Mouse (Mus musculus): ENCODE data around the gene Rab39. TPM values are rescaled to one million over a fixed set of nuclear protein-coding genes. Genes with fewer than 3 reads are reported as not detected.

Rab39 gene
- total and polyA plus RNA-seq, 2 experiments from 2014 or later: 0.83 to 2.5 TPM

GRCm38 (mm10) chr9:53676921-53677320 lies 29.1 kb downstream of the Rab39 start:
- no peak overlapping the region for H3K27ac ChIP-seq (ENCODE audit: low read depth, low read length)
- WGBS: 69% methylated on average over 4 of the region's 4 CpGs
- ATAC-seq (ENCODE audit: low FRiP score) (no peak), DNase-seq (ENCODE audit: low spot score) (no peak)
- H3K4me2 ChIP-seq (ENCODE audit: low read depth, low read length, poor library complexity, severe bottlenecking): no peak overlapping the region
- H3K27me3 ChIP-seq (ENCODE audit: insufficient read depth, low read length): no peaks in the 10 kb centered on the region
- no peak overlapping the region for H3K9ac ChIP-seq (replicated peaks; ENCODE audit: low read length, poor library complexity, severe bottlenecking)
- no peaks in the 10 kb centered on the region for H3K36me3 ChIP-seq (ENCODE audit: insufficient read depth, low read length)
- no peaks in the 10 kb centered on the region for H3K4me1 ChIP-seq (ENCODE audit: insufficient read depth, low read length)
- TF ChIP-seq CTCF (IDR thresholded peaks at IDR 0.05): no peak
- H3K4me3 ChIP-seq (ENCODE audit: low read depth, low read length): no peak overlapping the region
- no peaks in the 10 kb centered on the region for H3K9me3 ChIP-seq (ENCODE audit: low read length)

- ATAC-seq (ENCODE audit: low FRiP score): no peak
- TF ChIP-seq CTCF (IDR thresholded peaks at IDR 0.05): peak; percentile 70
- no peaks in the 10 kb centered on the region for H3K36me3 ChIP-seq (ENCODE audit: insufficient read depth, low read length)
Observed at GRCm38 (mm10) chr9:53673571-53673970, 32.5 kb downstream of the Rab39 start.

DNA sequence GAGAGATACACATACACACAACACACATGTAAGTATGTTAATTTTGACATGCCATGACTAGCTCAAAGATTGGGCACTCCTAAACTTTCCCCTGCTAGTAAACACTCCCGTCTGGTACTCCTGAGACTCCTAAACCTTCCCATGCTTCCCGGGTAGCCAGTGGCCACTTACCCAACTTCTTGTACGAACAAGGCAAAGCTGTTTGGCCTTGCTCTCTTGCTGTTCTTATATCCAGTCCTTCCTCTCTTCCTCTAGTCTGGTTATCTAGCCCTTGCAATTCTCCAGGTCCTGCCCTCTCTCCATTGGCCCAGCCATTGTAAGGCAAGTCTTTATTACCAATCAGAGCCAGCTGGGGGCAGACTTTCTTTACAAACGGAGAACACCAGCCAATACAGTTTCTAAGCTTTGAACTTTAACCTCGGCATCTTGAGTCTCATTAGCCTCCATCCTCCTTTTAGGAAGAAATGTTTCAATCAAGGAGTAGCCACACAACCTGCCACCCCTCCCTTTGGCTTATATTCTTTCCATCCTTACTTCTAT lies 36.3 kb downstream of the Rab39 start, which contains the start of gene Cul5:
TSS of gene Cul5 (minus strand) at position 335 of the 540 bp plus-strand sequence.
- ATAC-seq (ENCODE audit: low FRiP score) (no peak), DNase-seq (ENCODE audit: low spot score) (peak; percentile 49)
- WGBS: 58% methylated on average over 5 of the region's 5 CpGs
- peaks cover 8% of the 10 kb centered on the region; the same call in 1 of the 2 replicates for H3K4me1 ChIP-seq (ENCODE audit: insufficient read depth, low read length)
- peak; percentile 53 for TF ChIP-seq CTCF (IDR thresholded peaks at IDR 0.05)
- H3K4me2 ChIP-seq (ENCODE audit: low read depth, low read length, poor library complexity, severe bottlenecking): no peak within 1 kb of the TSS
- H3K36me3 ChIP-seq (ENCODE audit: insufficient read depth, low read length): no peaks in the 10 kb centered on the region
- no peaks in the 10 kb centered on the region for H3K27me3 ChIP-seq (ENCODE audit: insufficient read depth, low read length)
- no peak within 1 kb of the TSS for H3K4me3 ChIP-seq (ENCODE audit: low read depth, low read length)
- H3K27ac ChIP-seq (ENCODE audit: low read depth, low read length): no peak within 1 kb of the TSS
- H3K9me3 ChIP-seq (ENCODE audit: low read length): no peaks in the 10 kb centered on the region
- H3K9ac ChIP-seq (replicated peaks; ENCODE audit: low read length, poor library complexity, severe bottlenecking): no peak within 1 kb of the TSS

More at GRCm38 (mm10) chr9:53673571-53673970, 32.5 kb downstream of the Rab39 start:
- Histone ChIP-seq H3K4me3 (ENCODE audit: low read depth, low read length) (no peak overlapping the region), H3K27me3 (ENCODE audit: insufficient read depth, low read length) (no peaks in the 10 kb centered on the region), H3K9me3 (ENCODE audit: low read length) (no peaks in the 10 kb centered on the region), H3K9ac (replicated peaks; ENCODE audit: low read length, poor library complexity, severe bottlenecking) (no peak overlapping the region), H3K4me1 (ENCODE audit: insufficient read depth, low read length) (no peaks in the 10 kb centered on the region), H3K27ac (ENCODE audit: low read depth, low read length) (no peak overlapping the region), H3K4me2 (ENCODE audit: low read depth, low read length, poor library complexity, severe bottlenecking) (no peak overlapping the region)
- WGBS: 24% methylated on average over 3 of the region's 3 CpGs
- DNase-seq (ENCODE audit: low spot score): peak; percentile 56

GRCm38 (mm10) chr9:53667020-53667669 lies 38.9 kb downstream of the Rab39 start:
- peaks cover 8% of the 10 kb centered on the region; the same call in 1 of the 2 replicates for H3K4me1 ChIP-seq (ENCODE audit: insufficient read depth, low read length)
- WGBS: 1% methylated on average over 66 of the region's 74 CpGs
- peak overlapping the region; percentile 96 for H3K4me3 ChIP-seq (ENCODE audit: low read depth, low read length)
- ATAC-seq (ENCODE audit: low FRiP score): peak; percentile 97
- peak; percentile 89 for DNase-seq (ENCODE audit: low spot score)
- peak overlapping the region; percentile 86 for H3K4me2 ChIP-seq (ENCODE audit: low read depth, low read length, poor library complexity, severe bottlenecking)
- H3K27ac ChIP-seq (ENCODE audit: low read depth, low read length): peak overlapping the region; percentile 99
- peak overlapping the region; percentile 100 for H3K9ac ChIP-seq (replicated peaks; ENCODE audit: low read length, poor library complexity, severe bottlenecking)
- peak; percentile 90 for TF ChIP-seq CTCF (IDR thresholded peaks at IDR 0.05)
- no peaks in the 10 kb centered on the region for H3K9me3 ChIP-seq (ENCODE audit: low read length)
- H3K36me3 ChIP-seq (ENCODE audit: insufficient read depth, low read length): no peaks in the 10 kb centered on the region
- no peaks in the 10 kb centered on the region for H3K27me3 ChIP-seq (ENCODE audit: insufficient read depth, low read length)

DNA sequence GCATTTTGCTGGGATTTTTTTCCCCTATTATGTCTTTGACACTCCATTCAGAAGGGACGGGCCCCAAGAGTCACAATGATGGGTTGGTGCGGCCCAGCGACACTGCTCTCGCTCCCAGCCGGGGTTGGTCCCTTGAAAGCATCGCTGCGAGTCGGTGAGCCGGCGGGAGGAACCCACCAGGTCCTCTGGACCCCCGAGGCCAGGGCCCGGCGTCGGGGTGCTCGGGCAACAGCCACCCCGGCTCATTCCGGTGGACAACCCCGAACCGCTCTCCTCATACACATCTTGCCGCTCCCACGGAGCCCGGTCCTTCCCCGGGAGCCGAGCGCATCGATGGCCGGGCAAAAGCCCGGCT lies 39.4 kb downstream of the Rab39 start:
- TF ChIP-seq CTCF (IDR thresholded peaks at IDR 0.05): no peak
- ATAC-seq (ENCODE audit: low FRiP score): peak; percentile 52; the same call in 1 of the 2 replicates
- H3K27me3 ChIP-seq (ENCODE audit: insufficient read depth, low read length): no peaks in the 10 kb centered on the region
- whole genome bisulfite sequencing: under 1% methylated on average over 24 of the region's 28 CpGs
- peak overlapping the region; percentile 100 for H3K9ac ChIP-seq (replicated peaks; ENCODE audit: low read length, poor library complexity, severe bottlenecking)
- H3K4me1 ChIP-seq (ENCODE audit: insufficient read depth, low read length): peaks cover 8% of the 10 kb centered on the region; the same call in 1 of the 2 replicates
- H3K36me3 ChIP-seq (ENCODE audit: insufficient read depth, low read length): no peaks in the 10 kb centered on the region
- no peaks in the 10 kb centered on the region for H3K9me3 ChIP-seq (ENCODE audit: low read length)
- H3K4me3 ChIP-seq (ENCODE audit: low read depth, low read length): peak overlapping the region; percentile 96
- DNase-seq (ENCODE audit: low spot score): no peak
- H3K4me2 ChIP-seq (ENCODE audit: low read depth, low read length, poor library complexity, severe bottlenecking): peak overlapping the region; percentile 86
- H3K27ac ChIP-seq (ENCODE audit: low read depth, low read length): peak overlapping the region; percentile 99

- TF ChIP-seq CTCF (IDR thresholded peaks at IDR 0.05): no peak
- no peak overlapping the region for H3K9ac ChIP-seq (replicated peaks; ENCODE audit: low read length, poor library complexity, severe bottlenecking)
- DNase-seq (ENCODE audit: low spot score): no peak
- H3K36me3 ChIP-seq (ENCODE audit: insufficient read depth, low read length): no peaks in the 10 kb centered on the region
- H3K9me3 ChIP-seq (ENCODE audit: low read length): no peaks in the 10 kb centered on the region
- 0 out of 2 replicates have a peak overlapping the region, but pooled peaks have one; percentile 96 for H3K4me3 ChIP-seq (ENCODE audit: low read depth, low read length)
- no peaks in the 10 kb centered on the region for H3K27me3 ChIP-seq (ENCODE audit: insufficient read depth, low read length)
- H3K4me1 ChIP-seq (ENCODE audit: insufficient read depth, low read length): peaks cover 8% of the 10 kb centered on the region; the same call in 1 of the 2 replicates
- ATAC-seq (ENCODE audit: low FRiP score): no peak
- H3K4me2 ChIP-seq (ENCODE audit: low read depth, low read length, poor library complexity, severe bottlenecking): peak overlapping the region; percentile 86
- no peak overlapping the region for H3K27ac ChIP-seq (ENCODE audit: low read depth, low read length)
Observed at GRCm38 (mm10) chr9:53665428-53665827, 40.6 kb downstream of the Rab39 start.

Data from midbrain, postnatal 0 days (tissue).